Mouse (Mus musculus): ENCODE results near the gene Gm11992.

DNA sequence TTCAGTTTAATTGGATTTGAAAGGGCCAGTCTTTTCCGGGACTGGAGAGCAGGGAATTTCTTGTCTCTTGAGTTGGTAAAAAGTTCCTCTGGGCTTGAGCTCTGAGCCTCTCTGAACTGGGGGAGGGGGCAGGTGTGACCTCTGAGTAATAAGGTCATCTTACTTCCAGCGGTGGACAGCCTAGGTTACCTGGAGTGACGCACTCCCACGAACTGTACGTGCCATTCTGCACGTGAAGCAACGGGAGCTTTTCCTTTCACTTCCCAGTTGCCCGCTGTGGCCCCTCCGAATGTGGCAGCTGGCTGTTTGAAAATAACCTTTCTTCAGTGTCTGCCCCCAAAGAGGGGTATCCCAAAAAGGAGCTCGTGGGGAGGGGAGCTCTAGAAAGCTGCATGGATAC lies 67.7 kb downstream of the Gm11992 start:
- TF ChIP-seq POLR2A (IDR thresholded peaks at IDR 0.05; ENCODE audit: borderline replicate concordance, extremely low read depth, low read depth, low read length) (no peak), CTCF (IDR thresholded peaks at IDR 0.05; ENCODE audit: insufficient read depth, low read length) (no peak)
